Mouse (Mus musculus): ENCODE results near the gene Htt. TPM values are rescaled to one million over a fixed set of nuclear protein-coding genes. Genes with fewer than 3 reads are reported as not detected.

Gene Htt
- total and polyA plus RNA-seq, 2 experiments from 2014 or later = 2.5 to 16.1 TPM

DNA sequence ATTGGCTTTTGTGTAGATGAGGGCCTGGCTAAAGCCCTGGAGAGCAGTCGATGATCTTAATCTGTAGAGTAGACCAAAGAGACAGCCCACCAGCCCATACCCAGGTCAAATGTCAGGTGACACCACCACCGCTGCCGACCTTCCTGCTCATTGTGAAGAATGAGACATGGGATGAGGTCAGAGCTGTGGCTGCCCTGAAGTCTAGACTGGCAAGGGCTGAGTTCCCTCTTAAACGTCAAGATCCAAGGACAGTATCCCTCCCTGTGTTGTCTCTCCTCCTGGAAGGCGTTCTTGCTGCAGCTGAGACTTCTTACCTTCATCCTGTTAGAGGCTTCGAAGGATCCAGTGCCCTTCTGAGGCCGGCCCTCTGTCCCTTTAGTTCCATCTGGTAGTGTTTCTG lies 194.6 kb downstream of the Htt start:
- no peak overlapping the region for H3K4me2 ChIP-seq (ENCODE audit: low read depth, low read length)
- H3K36me3 ChIP-seq (replicated peaks; ENCODE audit: control insufficient read depth, insufficient read depth, low read length) = no peaks in the 10 kb centered on the region
- no peak for ATAC-seq (ENCODE audit: insufficient read depth, low read depth)
- 54% methylated on average over 7 of the region's 7 CpGs for WGBS
- DNase-seq (ENCODE audit: low spot score) = no peak
- peak overlapping the region; percentile 58 for H3K27ac ChIP-seq (ENCODE audit: low read depth)
- no peak overlapping the region for H3K4me3 ChIP-seq (ENCODE audit: low read depth, low read length)
- H3K9me3 ChIP-seq (replicated peaks; ENCODE audit: control insufficient read depth, low read length) = no peaks in the 10 kb centered on the region
- TF ChIP-seq EP300 (IDR thresholded peaks at IDR 0.05; ENCODE audit: low read depth) (no peak), CTCF (IDR thresholded peaks at IDR 0.05; ENCODE audit: low read depth) (no peak)
- no peaks in the 10 kb centered on the region for H3K27me3 ChIP-seq (ENCODE audit: control insufficient read depth, insufficient read depth, low read length)
- H3K9ac ChIP-seq (replicated peaks; ENCODE audit: low read depth, low read length) = no peak overlapping the region
- H3K4me1 ChIP-seq (ENCODE audit: control insufficient read depth, insufficient read depth) = peaks cover 59% of the 10 kb centered on the region

DNA sequence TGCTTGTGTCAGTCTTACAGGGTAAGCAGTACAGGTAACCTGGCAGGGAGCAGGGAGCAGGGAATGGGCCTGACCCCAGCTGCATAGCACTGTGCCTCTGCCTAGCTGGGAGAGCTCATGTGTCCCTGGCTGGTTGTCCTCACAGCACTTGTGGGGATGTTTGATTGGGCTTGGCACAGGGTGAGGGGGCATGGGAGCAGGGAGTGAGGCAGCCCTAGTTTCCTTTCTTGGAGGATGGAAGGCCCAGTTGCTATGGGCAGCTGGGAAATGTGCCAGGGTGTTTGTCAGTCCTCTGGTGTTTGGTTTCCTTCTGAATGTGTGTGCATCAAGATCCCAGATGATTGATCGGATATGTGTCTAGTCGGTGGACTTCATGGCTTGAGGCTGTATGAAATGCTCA lies 195.5 kb downstream of the Htt start:
- Histone ChIP-seq H3K36me3 (replicated peaks; ENCODE audit: control insufficient read depth, insufficient read depth, low read length) (no peaks in the 10 kb centered on the region), H3K27ac (ENCODE audit: low read depth) (peak overlapping the region; percentile 58; the same call in 1 of the 2 replicates), H3K4me1 (ENCODE audit: control insufficient read depth, insufficient read depth) (peaks cover 62% of the 10 kb centered on the region), H3K4me3 (ENCODE audit: low read depth, low read length) (no peak overlapping the region), H3K9me3 (replicated peaks; ENCODE audit: control insufficient read depth, low read length) (no peaks in the 10 kb centered on the region), H3K9ac (replicated peaks; ENCODE audit: low read depth, low read length) (no peak overlapping the region), H3K27me3 (ENCODE audit: control insufficient read depth, insufficient read depth, low read length) (no peaks in the 10 kb centered on the region), H3K4me2 (ENCODE audit: low read depth, low read length) (no peak overlapping the region)
- ATAC-seq (ENCODE audit: insufficient read depth, low read depth) (0 out of 2 replicates have a peak, but pooled peaks have one; percentile 31), DNase-seq (ENCODE audit: low spot score) (no peak)
- 47% methylated on average over 2 of the region's 2 CpGs for WGBS
- TF ChIP-seq CTCF (IDR thresholded peaks at IDR 0.05; ENCODE audit: low read depth) (no peak), EP300 (IDR thresholded peaks at IDR 0.05; ENCODE audit: low read depth) (no peak)

DNA sequence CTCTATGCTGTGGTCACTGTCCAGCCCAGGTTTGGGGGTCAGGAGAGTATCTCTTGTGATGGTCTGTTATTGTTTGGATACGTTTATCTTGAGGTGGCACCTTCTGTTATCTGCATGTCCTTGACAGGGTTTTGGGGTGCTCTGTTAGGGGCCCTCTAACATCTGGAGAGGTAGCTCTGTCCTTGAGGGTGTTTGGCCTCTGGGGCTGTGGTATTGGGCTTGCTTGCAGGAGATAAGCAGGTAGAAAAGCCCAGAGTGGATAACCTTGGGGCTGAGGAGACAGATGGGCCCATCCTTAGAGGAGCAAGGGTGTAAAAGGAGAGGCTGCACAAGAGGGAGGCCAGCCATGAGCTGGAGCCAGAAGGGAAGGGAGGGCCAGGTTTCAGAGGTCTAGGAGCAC lies 198.5 kb downstream of the Htt start:
- DNase-seq (ENCODE audit: low spot score) = no peak
- Histone ChIP-seq H3K4me1 (ENCODE audit: control insufficient read depth, insufficient read depth) (peaks cover 44% of the 10 kb centered on the region), H3K4me2 (ENCODE audit: low read depth, low read length) (no peak overlapping the region), H3K9me3 (replicated peaks; ENCODE audit: control insufficient read depth, low read length) (no peaks in the 10 kb centered on the region), H3K27me3 (ENCODE audit: control insufficient read depth, insufficient read depth, low read length) (no peaks in the 10 kb centered on the region), H3K27ac (ENCODE audit: low read depth) (no peak overlapping the region), H3K9ac (replicated peaks; ENCODE audit: low read depth, low read length) (no peak overlapping the region), H3K36me3 (replicated peaks; ENCODE audit: control insufficient read depth, insufficient read depth, low read length) (peaks cover 6% of the 10 kb centered on the region), H3K4me3 (ENCODE audit: low read depth, low read length) (no peak overlapping the region)
- TF ChIP-seq EP300 (IDR thresholded peaks at IDR 0.05; ENCODE audit: low read depth) = no peak
- ATAC-seq (ENCODE audit: insufficient read depth, low read depth) = no peak
- 41% methylated on average over 1 of the region's 1 CpGs for WGBS

MicroRNAs within 50 kb of the gene (microRNA counts, 519-probe panel; counts per million panel counts)
- microRNA mmu-miR-467g = not detected

Small RNA genes lying within 50 kb of the gene (microRNA-seq; reads per million reads assigned to microRNA genes)
- not detected for gene Mir467g

Other genes starting within 250 kb of the Htt start
- gene Tnip2, start 247.7 kb upstream of the Htt start, total RNA-seq (2014; rRNA removed; ENCODE audit: low replicate concordance) = 11.9 and 15.3 TPM in 2 replicates
- 9.1 and 11.9 TPM in 2 replicates for gene Tnip2, start 247.7 kb upstream of the Htt start, polyA plus RNA-seq (2015; fragmentation: Nextera tagmentation; extraction: Ambion mirVana)
- 5.3 and 8.2 TPM in 2 replicates for gene Sh3bp2, start 235.9 kb upstream of the Htt start, total RNA-seq (2014; rRNA removed; ENCODE audit: low replicate concordance)
- gene Sh3bp2, start 235.9 kb upstream of the Htt start, polyA plus RNA-seq (2015; fragmentation: Nextera tagmentation; extraction: Ambion mirVana) = 1.5 and 1.6 TPM in 2 replicates
- gene Add1, start 188.1 kb upstream of the Htt start, total RNA-seq (2014; rRNA removed; ENCODE audit: low replicate concordance) = 203 and 246 TPM in 2 replicates
- 100 and 104 TPM in 2 replicates for gene Add1, start 188.1 kb upstream of the Htt start, polyA plus RNA-seq (2015; fragmentation: Nextera tagmentation; extraction: Ambion mirVana)
- gene Mfsd10, start 124.5 kb upstream of the Htt start, total RNA-seq (2014; rRNA removed; ENCODE audit: low replicate concordance) = 31.0 and 45.7 TPM in 2 replicates
- 29.9 and 30.4 TPM in 2 replicates for gene Mfsd10, start 124.5 kb upstream of the Htt start, polyA plus RNA-seq (2015; fragmentation: Nextera tagmentation; extraction: Ambion mirVana)
- gene Nop14, start 101.6 kb upstream of the Htt start, total RNA-seq (2014; rRNA removed; ENCODE audit: low replicate concordance) = 1.2 and 66.6 TPM in 2 replicates
- gene Nop14, start 101.6 kb upstream of the Htt start, polyA plus RNA-seq (2015; fragmentation: Nextera tagmentation; extraction: Ambion mirVana) = 10.6 and 11.1 TPM in 2 replicates
- gene Grk4, start 101.4 kb upstream of the Htt start, total RNA-seq (2014; rRNA removed; ENCODE audit: low replicate concordance) = 2.0 TPM in 1 of 2 replicates, not detected in the other
- 1.4 and 2.7 TPM in 2 replicates for gene Grk4, start 101.4 kb upstream of the Htt start, polyA plus RNA-seq (2015; fragmentation: Nextera tagmentation; extraction: Ambion mirVana)
- not detected in 2 replicates for gene Msantd1, start 146.3 kb downstream of the Htt start, total RNA-seq (2014; rRNA removed; ENCODE audit: low replicate concordance)
- 0.23 and 0.26 TPM in 2 replicates for gene Msantd1, start 146.3 kb downstream of the Htt start, polyA plus RNA-seq (2015; fragmentation: Nextera tagmentation; extraction: Ambion mirVana)
- gene Rgs12, start 187.7 kb downstream of the Htt start, total RNA-seq (2014; rRNA removed; ENCODE audit: low replicate concordance) = 51.1 and 77.3 TPM in 2 replicates
- gene Rgs12, start 187.7 kb downstream of the Htt start, polyA plus RNA-seq (2015; fragmentation: Nextera tagmentation; extraction: Ambion mirVana) = 27.7 and 29.2 TPM in 2 replicates

All from heart, postnatal 0 days (tissue).